8 mouse cellular contexts compared by ENCODE assay signal in genomic region chr12:111966683-111967173, GRCm38 (mm10). TPM values are rescaled to one million over a fixed set of nuclear protein-coding genes. Genes with fewer than 3 reads are reported as not detected.
DNase-seq lines count a peak whose midpoint lies in the region; ATAC-seq lines count a peak whose summit lies in the region.

Gene Atp5mpl (minus strand): TSS chr12:111966977.

- DNase-seq in CD4-positive, CD25-positive, alpha-beta regulatory T cell, adult 2 months (ENCODE audit: low read depth, low spot score): peak; percentile 98
- DNase-seq in fat pad, adult 2 months (ENCODE audit: extremely low read depth, low read depth, low spot score): peak; percentile 31
- DNase-seq in kidney, postnatal 10 days: peak; percentile 99
- peak; percentile 88 to 93 for DNase-seq in natural killer cell, adult 2 months (ENCODE audit: low spot score in 2 of 2)

- H3K4me2 ChIP-seq in heart, embryonic 13.5 days: peak within 1 kb of the TSS; percentile 85
- H3K4me2 ChIP-seq in liver, embryonic 12.5 days: peak within 1 kb of the TSS; percentile 73
- H3K4me2 ChIP-seq in stomach, embryonic 15.5 days: peak within 1 kb of the TSS; percentile 70

- H3K36me3 ChIP-seq in heart, embryonic 13.5 days: peaks cover 34% of the 10 kb centered on the region
- H3K36me3 ChIP-seq in liver, embryonic 12.5 days: peaks cover 33% of the 10 kb centered on the region
- 0 out of 2 replicates have a peak, but pooled peaks cover under 1% of the 10 kb centered on the region for H3K36me3 ChIP-seq in stomach, embryonic 15.5 days

- under 1% methylated on average over 37 of the region's 37 CpGs for WGBS in heart, embryonic 13.5 days
- WGBS in liver, embryonic 12.5 days (ENCODE audit: insufficient replicate concordance): under 1% methylated on average over 37 of the region's 37 CpGs
- WGBS in stomach, embryonic 15.5 days: 0% methylated on average over 35 of the region's 37 CpGs

- peak within 1 kb of the TSS; percentile 99 for H3K4me3 ChIP-seq in brown adipose tissue, adult 24 weeks (ENCODE audit: insufficient read depth, low read depth, low read length)
- H3K4me3 ChIP-seq in heart, embryonic 13.5 days: peak within 1 kb of the TSS; percentile 74
- peak within 1 kb of the TSS; percentile 85 for H3K4me3 ChIP-seq in liver, embryonic 12.5 days
- peak within 1 kb of the TSS; percentile 87 for H3K4me3 ChIP-seq in stomach, embryonic 15.5 days (replicated peaks)

- peak; percentile 83 for ATAC-seq in heart, embryonic 13.5 days (ENCODE audit: extremely low read depth, insufficient number of reproducible peaks, low FRiP score, low TSS enrichment)
- ATAC-seq in liver, embryonic 12.5 days: peak; percentile 92
- ATAC-seq in stomach, embryonic 15.5 days (ENCODE audit: insufficient read depth, low FRiP score, low read depth): peak; percentile 88

- peak within 1 kb of the TSS; percentile 99 for H3K27ac ChIP-seq in brown adipose tissue, adult 24 weeks (replicated peaks; ENCODE audit: low read depth, low read length)
- H3K27ac ChIP-seq in heart, embryonic 13.5 days (replicated peaks): peak within 1 kb of the TSS; percentile 81
- H3K27ac ChIP-seq in liver, embryonic 12.5 days: peak within 1 kb of the TSS; percentile 78
- H3K27ac ChIP-seq in stomach, embryonic 15.5 days: peak within 1 kb of the TSS; percentile 74

- H3K4me1 ChIP-seq in brown adipose tissue, adult 24 weeks (ENCODE audit: control insufficient read depth, insufficient read depth, insufficient read length, low read length): peaks cover 5% of the 10 kb centered on the region; the same call in 1 of the 2 replicates
- H3K4me1 ChIP-seq in heart, embryonic 13.5 days: peaks cover 27% of the 10 kb centered on the region
- H3K4me1 ChIP-seq in liver, embryonic 12.5 days: peaks cover 32% of the 10 kb centered on the region
- peaks cover 11% of the 10 kb centered on the region; the same call in 1 of the 2 replicates for H3K4me1 ChIP-seq in stomach, embryonic 15.5 days

- H3K9me3 ChIP-seq in heart, embryonic 13.5 days: no peaks in the 10 kb centered on the region
- no peaks in the 10 kb centered on the region for H3K9me3 ChIP-seq in liver, embryonic 12.5 days (replicated peaks)
- no peaks in the 10 kb centered on the region for H3K9me3 ChIP-seq in stomach, embryonic 15.5 days

- peak within 1 kb of the TSS; percentile 88 for H3K9ac ChIP-seq in heart, embryonic 13.5 days
- peak within 1 kb of the TSS; percentile 90 for H3K9ac ChIP-seq in liver, embryonic 12.5 days
- peak within 1 kb of the TSS; percentile 80 for H3K9ac ChIP-seq in stomach, embryonic 15.5 days

- H3K27me3 ChIP-seq in heart, embryonic 13.5 days (replicated peaks): no peaks in the 10 kb centered on the region
- H3K27me3 ChIP-seq in liver, embryonic 12.5 days (replicated peaks): no peaks in the 10 kb centered on the region
- no peaks in the 10 kb centered on the region for H3K27me3 ChIP-seq in stomach, embryonic 15.5 days (replicated peaks)

RNA-seq across cellular contexts. Expression of gene Atp5mpl, which starts in this region (rescaled TPM):
- polyA plus RNA-seq in brown adipose tissue, adult 24 weeks (2012; ENCODE audit: insufficient read depth, insufficient read length, missing spikeins): 2,071 and 2,182 TPM in 2 replicates
- 1,511 and 1,650 TPM in 2 replicates for polyA plus RNA-seq in heart, embryonic 13.5 days (2015; fragmentation: Nextera tagmentation; extraction: Ambion mirVana)
- polyA plus RNA-seq in liver, embryonic 12.5 days (2016; fragmentation: Nextera tagmentation; extraction: Ambion mirVana): 593 and 604 TPM in 2 replicates
- polyA plus RNA-seq in stomach, embryonic 15.5 days (2015; fragmentation: Nextera tagmentation; extraction: Ambion mirVana): 711 and 748 TPM in 2 replicates

Comparison
In these comparisons a context has a peak if more than half of its experiments do, and no peak if none do; other contexts are left out.
1. Peak in every context shown above with its lines: DNase-seq, ATAC-seq, H3K4me3 ChIP-seq and H3K27ac ChIP-seq.
2. DNase-seq: peak in every context shown above with its lines; median percentile 99 in kidney, postnatal 10 days; 98 in CD4-positive, CD25-positive, alpha-beta regulatory T cell, adult 2 months; 90 in natural killer cell, adult 2 months; 31 in fat pad, adult 2 months.